Mouse (Mus musculus) olfactory bulb, adult 2 months (tissue): ENCODE data around the gene Ccp110.

Experiments
- CTCF ChIP-seq: fragments of 200-500 bp; IDR thresholded peaks from 2 replicates; pipeline ENCODE4 v1.5.1; 2012; ENCODE audit warnings: low read depth, mild to moderate bottlenecking, low read length, moderate library complexity; ENCODE audit not compliant: insufficient read depth
- POLR2A ChIP-seq: fragments of 200-500 bp; IDR thresholded peaks from 2 replicates; pipeline ENCODE4 v1.6.1; 2012; ENCODE audit warnings: mild to moderate bottlenecking, low read depth, low read length, moderate library complexity; ENCODE audit not compliant: insufficient read depth

- TF ChIP-seq POLR2A (peak; percentile 81), CTCF (0 out of 2 replicates have a peak, but pooled peaks have one; percentile 8)
Measured at GRCm38 (mm10) chr7:118705101-118705961, 7.0 kb upstream of the Ccp110 start, which contains the start of gene Gde1.
